Comparison of ENCODE assay signal across 13 mouse cellular contexts in genomic region chr3:30560677-30561314, GRCm38 (mm10). TPM values are rescaled to one million over a fixed set of nuclear protein-coding genes. Genes with fewer than 3 reads are reported as not detected.
DNase-seq lines count a peak whose midpoint lies in the region; ATAC-seq and TF ChIP-seq lines count a peak whose summit lies in the region.
"Had no signal": no experiment of that assay in that cellular context is flagged by ENCODE, and none has a peak within 500 bp of the region (broad histone marks: within the 10 kb centered on the region; RNA-seq: fewer than 3 reads in every experiment).

No protein-coding gene starts in this region.

- 50% methylated on average over 6 of the region's 6 CpGs for WGBS in hindbrain, embryonic 14.5 days
- WGBS in hindbrain, embryonic 16.5 days, result 46% methylated on average over 6 of the region's 6 CpGs
- 39% methylated on average over 6 of the region's 6 CpGs for WGBS in lung, embryonic 14.5 days

- no peak overlapping the region for H3K27ac ChIP-seq in hindbrain, embryonic 14.5 days
- H3K27ac ChIP-seq in hindbrain, embryonic 16.5 days (ENCODE audit: low read depth, low read length), result no peak overlapping the region
- no peak overlapping the region for H3K27ac ChIP-seq in lung, embryonic 14.5 days (ENCODE audit: low read depth)
- no peak overlapping the region for H3K27ac ChIP-seq in CH12.LX (ENCODE audit: insufficient read depth, low read depth)
- H3K27ac ChIP-seq: liver, embryonic 14.5 days had no signal

- TF ChIP-seq POLR2A in CH12.LX (IDR thresholded peaks at IDR 0.05; ENCODE audit: low read depth, low read length), result no peak

- H3K4me2 ChIP-seq in hindbrain, embryonic 14.5 days (replicated peaks), result no peak overlapping the region
- H3K4me2 ChIP-seq in hindbrain, embryonic 16.5 days (ENCODE audit: low read length), result no peak overlapping the region
- H3K4me2 ChIP-seq in lung, embryonic 14.5 days, result no peak overlapping the region
- no peak overlapping the region for H3K4me2 ChIP-seq in CH12.LX (ENCODE audit: insufficient read depth, low read depth, poor library complexity, severe bottlenecking)

- in situ Hi-C loops in CH12.LX (cut with MboI; ENCODE audit: low pct_ligation_motif_present, low pct_unique_long_range_greater_than_20kb, low sequenced_read_pairs), result no loop called here

- H3K27me3 ChIP-seq in hindbrain, embryonic 14.5 days (ENCODE audit: control insufficient read depth, insufficient read depth, low read length), result no peaks in the 10 kb centered on the region
- H3K27me3 ChIP-seq in hindbrain, embryonic 16.5 days (replicated peaks; ENCODE audit: control insufficient read depth, insufficient read depth, low read length), result no peaks in the 10 kb centered on the region
- no peaks in the 10 kb centered on the region for H3K27me3 ChIP-seq in lung, embryonic 14.5 days (ENCODE audit: insufficient read depth, low read length)
- no peaks in the 10 kb centered on the region for H3K27me3 ChIP-seq in CH12.LX (replicated peaks)

- no peak for ATAC-seq in hindbrain, embryonic 14.5 days (ENCODE audit: low FRiP score)
- ATAC-seq in hindbrain, embryonic 16.5 days, result no peak
- ATAC-seq in lung, embryonic 14.5 days (ENCODE audit: insufficient read depth), result no peak

- H3K79me2 ChIP-seq in CH12.LX (replicated peaks; ENCODE audit: control insufficient read depth, extremely low read depth, insufficient read depth, poor library complexity, severe bottlenecking), result no peaks in the 10 kb centered on the region

- TF ChIP-seq EP300 in CH12.LX (IDR thresholded peaks at IDR 0.05; ENCODE audit: low read length), result no peak

- no peak overlapping the region for H3K9ac ChIP-seq in hindbrain, embryonic 14.5 days
- H3K9ac ChIP-seq in hindbrain, embryonic 16.5 days (ENCODE audit: low read depth, low read length), result no peak overlapping the region
- H3K9ac ChIP-seq in lung, embryonic 14.5 days, result no peak overlapping the region
- H3K9ac ChIP-seq in CH12.LX (ENCODE audit: insufficient read depth, low read depth), result no peak overlapping the region
- H3K9ac ChIP-seq: liver, embryonic 14.5 days had no signal

- H3K36me3 ChIP-seq in hindbrain, embryonic 14.5 days (replicated peaks; ENCODE audit: control insufficient read depth, insufficient read depth), result no peaks in the 10 kb centered on the region
- H3K36me3 ChIP-seq in hindbrain, embryonic 16.5 days (ENCODE audit: control insufficient read depth, insufficient read depth, low read length), result no peaks in the 10 kb centered on the region
- no peaks in the 10 kb centered on the region for H3K36me3 ChIP-seq in lung, embryonic 14.5 days (ENCODE audit: insufficient read depth)
- H3K36me3 ChIP-seq in CH12.LX (replicated peaks in 1 of 2; ENCODE audit: control insufficient read depth in 1 of 2, insufficient read depth in 1 of 2, low read length in 1 of 2), result no peaks in the 10 kb centered on the region

- TF ChIP-seq RAD21 in CH12.LX (IDR thresholded peaks at IDR 0.05; ENCODE audit: low read depth, low read length), result peak; percentile 71

- no peaks in the 10 kb centered on the region for H3K9me3 ChIP-seq in hindbrain, embryonic 14.5 days (ENCODE audit: control insufficient read depth, low read length)
- no peaks in the 10 kb centered on the region for H3K9me3 ChIP-seq in hindbrain, embryonic 16.5 days (ENCODE audit: control insufficient read depth, low read length)
- H3K9me3 ChIP-seq in lung, embryonic 14.5 days (ENCODE audit: low read depth, low read length), result no peaks in the 10 kb centered on the region
- no peaks in the 10 kb centered on the region for H3K9me3 ChIP-seq in CH12.LX (replicated peaks; ENCODE audit: low read length)

- H3K4me1 ChIP-seq in hindbrain, embryonic 14.5 days (replicated peaks; ENCODE audit: control insufficient read depth, insufficient read depth, low read length), result no peaks in the 10 kb centered on the region
- no peaks in the 10 kb centered on the region for H3K4me1 ChIP-seq in hindbrain, embryonic 16.5 days (ENCODE audit: control insufficient read depth, insufficient read depth, low read depth, low read length)
- no peaks in the 10 kb centered on the region for H3K4me1 ChIP-seq in lung, embryonic 14.5 days (ENCODE audit: insufficient read depth)
- no peaks in the 10 kb centered on the region; a peak in 1 of 4 replicates for H3K4me1 ChIP-seq in CH12.LX (ENCODE audit: control insufficient read depth in 1 of 2, insufficient read depth in 2 of 2)

- no peak overlapping the region for H3K4me3 ChIP-seq in hindbrain, embryonic 14.5 days (replicated peaks; ENCODE audit: low read length)
- no peak overlapping the region for H3K4me3 ChIP-seq in hindbrain, embryonic 16.5 days (ENCODE audit: low read length)
- H3K4me3 ChIP-seq in lung, embryonic 14.5 days (ENCODE audit: low read depth, low read length), result no peak overlapping the region
- no peak overlapping the region for H3K4me3 ChIP-seq in CH12.LX (replicated peaks in 1 of 3; ENCODE audit: low read depth in 2 of 3, low read length in 2 of 3, poor library complexity in 1 of 3)

- DNase-seq in hindbrain, embryonic 14.5 days (ENCODE audit: low spot score), result peak; percentile 71
- peak; percentile 64 for DNase-seq in lung, embryonic 14.5 days
- no peak for DNase-seq in lung, postnatal 10 days
- no peak for DNase-seq in CH12.LX (ENCODE audit: extremely low read depth)
- DNase-seq in brain, adult 2 months (ENCODE audit: low read depth, low spot score), result peak; percentile 23
- no peak for DNase-seq in adrenal gland, adult 18-20 months (ENCODE audit: low spot score in 2 of 2)
- DNase-seq in urinary bladder, postnatal 14 days (ENCODE audit: low spot score), result no peak
- DNase-seq: cerebellum, adult 18-20 months; gastrocnemius, postnatal 36 days had no signal

- TF ChIP-seq CTCF in lung, embryonic 14.5 days (IDR thresholded peaks at IDR 0.05; ENCODE audit: low read depth), result peak; percentile 61
- TF ChIP-seq CTCF in CH12.LX (conservative IDR thresholded peaks at IDR 0.05 in 1 of 2, IDR thresholded peaks at IDR 0.05 in 1 of 2; ENCODE audit: low read depth in 2 of 2, low read length in 2 of 2), result peak in 1 of 2 experiments; percentile 59; a peak in 2 of 4 replicates

- dilution Hi-C loops in CH12.LX (cut with MboI; ENCODE audit: extremely low pct_ligation_motif_present, extremely low pct_unique_long_range_greater_than_20kb, low sequenced_read_pairs), result no loop called here

TF ChIP-seq in CH12.LX, 34 proteins besides CTCF, POLR2A, EP300 and RAD21:
- TF ChIP-seq SMC3 (IDR thresholded peaks at IDR 0.05; ENCODE audit: low read depth, low read length) (peak; percentile 37), NELFE (IDR thresholded peaks at IDR 0.05; ENCODE audit: low read depth, low read length) (no peak)

RNA-seq across cellular contexts. Expression of gene Mecom, which starts 13.0 kb away (rescaled TPM):
- 12.6 and 13.7 TPM in 2 replicates for polyA plus RNA-seq in hindbrain, embryonic 14.5 days (2014; fragmentation: Nextera tagmentation; extraction: Ambion mirVana)
- polyA plus RNA-seq in hindbrain, embryonic 16.5 days (2015; fragmentation: Nextera tagmentation; extraction: Ambion mirVana), result 7.0 and 7.9 TPM in 2 replicates
- polyA plus RNA-seq in lung, embryonic 14.5 days (2014; fragmentation: Nextera tagmentation; extraction: Ambion mirVana), result 74.0 and 77.5 TPM in 2 replicates
- total RNA-seq in CH12.LX (2012; rRNA removed) (not detected in 2 replicates), CH12.LX (2014; rRNA removed) (not detected in 2 replicates)
- 0.12 TPM in 1 of 2 replicates, not detected in the other for polyA plus RNA-seq in CH12.LX (2012; ENCODE audit: insufficient read length, low read depth)
- total RNA-seq in adrenal gland, adult 18-20 months (2021), result 10 to 100 TPM in 1 of 2 experiments, 1 to 10 TPM in 1; 4.7 to 10.2 TPM

RNA-seq across cellular contexts. Expression of gene Actrt3, which starts 38.9 kb away (rescaled TPM):
- polyA plus RNA-seq in hindbrain, embryonic 14.5 days (2014; fragmentation: Nextera tagmentation; extraction: Ambion mirVana), result 0.65 and 0.74 TPM in 2 replicates
- polyA plus RNA-seq in hindbrain, embryonic 16.5 days (2015; fragmentation: Nextera tagmentation; extraction: Ambion mirVana), result 0.90 and 0.98 TPM in 2 replicates
- not detected in 2 replicates for polyA plus RNA-seq in lung, embryonic 14.5 days (2014; fragmentation: Nextera tagmentation; extraction: Ambion mirVana)
- total RNA-seq in CH12.LX (2012; rRNA removed), result 0.13 and 0.17 TPM in 2 replicates
- total RNA-seq in CH12.LX (2014; rRNA removed), result not detected in 2 replicates
- 0.16 TPM in 1 of 2 replicates, not detected in the other for polyA plus RNA-seq in CH12.LX (2012; ENCODE audit: insufficient read length, low read depth)
- total RNA-seq in adrenal gland, adult 18-20 months (2021), result not detected
- total RNA-seq: gastrocnemius, postnatal 36 days had no signal
- polyA plus RNA-seq: heart, embryonic 16.5 days; liver, embryonic 14.5 days; stomach, embryonic 14.5 days had no signal

RNA-seq across cellular contexts. Expression of gene Mynn, which starts 41.1 kb away (rescaled TPM):
- 33.5 and 33.7 TPM in 2 replicates for polyA plus RNA-seq in hindbrain, embryonic 14.5 days (2014; fragmentation: Nextera tagmentation; extraction: Ambion mirVana)
- polyA plus RNA-seq in hindbrain, embryonic 16.5 days (2015; fragmentation: Nextera tagmentation; extraction: Ambion mirVana), result 25.5 and 31.0 TPM in 2 replicates
- polyA plus RNA-seq in lung, embryonic 14.5 days (2014; fragmentation: Nextera tagmentation; extraction: Ambion mirVana), result 30.7 and 35.9 TPM in 2 replicates
- total RNA-seq in CH12.LX (2012; rRNA removed) (11.8 and 15.5 TPM in 2 replicates), CH12.LX (2014; rRNA removed) (31.1 and 31.6 TPM in 2 replicates)
- 11.7 and 11.9 TPM in 2 replicates for polyA plus RNA-seq in CH12.LX (2012; ENCODE audit: insufficient read length, low read depth)
- 10 to 100 TPM; 17.3 to 23.3 TPM for total RNA-seq in adrenal gland, adult 18-20 months (2021)

Comparison
In these comparisons a context has a peak if more than half of its experiments do, and no peak if none do; other contexts are left out.
1. DNase-seq: peak in hindbrain, embryonic 14.5 days (single experiment), lung, embryonic 14.5 days (single experiment) and brain, adult 2 months (single experiment); none in lung, postnatal 10 days (single experiment), CH12.LX (single experiment), adrenal gland, adult 18-20 months (0 of 2) and urinary bladder, postnatal 14 days (single experiment).